Mouse (Mus musculus) spleen, adult 2 months (tissue): ENCODE measurements at regions not wholly inside any gene's neighbourhood (a gene's known extent, or its start where the extent isn't known, plus 50 kb on each side); places are given as distances from the start of the nearest gene placed in this dataset.

Source experiments
- CTCF ChIP-seq: fragments of 200-500 bp; IDR thresholded peaks from 2 replicates; pipeline ENCODE4 v1.5.1; 2011; ENCODE audit warnings: mild to moderate bottlenecking, inconsistent platforms; ENCODE audit not compliant: insufficient read depth, insufficient read length, insufficient replicate concordance; ENCODE audit errors: extremely low read depth
- POLR2A ChIP-seq: fragments of 200-500 bp; IDR thresholded peaks from 2 replicates; pipeline ENCODE4 v1.6.1; 2011; ENCODE audit warnings: low read depth, low read length, inconsistent platforms

DNA sequence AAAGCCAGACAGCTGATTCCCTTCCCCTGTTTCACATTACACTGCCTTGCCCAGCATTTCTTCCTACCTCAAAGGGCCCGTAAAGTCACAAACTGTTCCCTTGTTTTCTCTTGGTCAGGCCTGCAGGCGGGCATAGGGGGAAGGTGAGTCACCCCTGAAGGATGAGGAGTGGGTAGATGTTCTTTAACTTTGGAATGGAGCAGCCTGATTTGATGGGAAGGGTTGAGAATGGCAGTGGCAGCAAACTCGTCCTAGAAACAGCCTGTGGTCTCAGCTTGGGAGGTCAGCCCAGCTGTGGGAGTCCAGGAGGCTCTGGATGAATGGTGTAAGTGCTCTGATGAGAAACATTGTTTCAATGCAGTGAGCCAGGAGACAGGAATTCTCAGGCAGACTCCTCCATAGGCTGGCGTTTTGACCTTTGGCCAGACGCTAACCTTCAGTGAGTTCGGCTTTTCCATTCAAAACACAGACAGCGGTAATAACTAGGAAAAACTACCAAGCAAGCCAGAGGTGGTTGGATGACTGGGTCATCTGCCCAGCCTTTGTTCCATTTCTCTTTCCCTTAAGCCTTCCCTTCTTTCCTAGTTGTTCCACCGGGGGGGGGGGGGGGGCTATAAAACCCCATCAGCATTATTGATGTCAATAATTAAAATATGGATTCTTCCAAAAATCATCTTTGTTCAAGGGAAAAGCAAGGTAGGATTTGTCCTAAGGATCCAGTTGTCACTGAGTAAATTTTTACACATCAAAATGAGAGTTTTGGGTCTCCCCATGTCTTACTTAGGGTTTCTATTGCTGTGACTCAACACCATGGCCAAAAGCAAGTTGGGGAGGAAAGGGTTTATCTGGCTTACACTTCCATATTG lies 109.4 kb upstream of the Cpm start:
- TF ChIP-seq POLR2A (no peak), CTCF (no peak)
